Mouse (Mus musculus): ENCODE data around the gene Usp17ld.
"Not testable (repeated sequence)": the region's sequence is repeated elsewhere in the genome, so short reads cannot be mapped to it uniquely, and the experiment has no call there.

Gene Usp17ld

GRCm38 (mm10) chr7:103252405-103252804, at the start of gene Usp17ld:
Gene Usp17ld (minus strand): TSS chr7:103252505.
- DNase-seq (ENCODE audit: low spot score in 2 of 2) = not testable (repeated sequence)

- no peak for DNase-seq (ENCODE audit: low spot score in 2 of 2)
Observed at GRCm38 (mm10) chr7:103216696-103217095, 35.6 kb downstream of the Usp17ld start, which contains the start of gene Olfr594. Gene Olfr594 (plus strand): TSS chr7:103216996.

GRCm38 (mm10) chr7:103212050-103212449, 40.3 kb downstream of the Usp17ld start:
- not testable (repeated sequence) for DNase-seq (ENCODE audit: low spot score in 2 of 2)

GRCm38 (mm10) chr7:103211562-103211961, 40.7 kb downstream of the Usp17ld start, which contains the start of gene Olfr593:
Gene Olfr593 (plus strand): TSS chr7:103211862.
- no peak for DNase-seq (ENCODE audit: low spot score in 2 of 2)
